Mouse (Mus musculus) liver, embryonic 16.5 days (tissue): ENCODE measurements around the gene Slc6a17. TPM values are rescaled to one million over a fixed set of nuclear protein-coding genes. Genes with fewer than 3 reads are reported as not detected.

Experiments used
- ATAC-seq: fragments of 200-750 bp; cut with Nextera tagmentation; 2 replicates; pipeline ENCODE4 v1.8.0; 2017; ENCODE audit warnings: low read depth, mild to moderate bottlenecking, moderate number of reproducible peaks, moderate library complexity
- H3K27ac ChIP-seq: fragments of 300-500 bp; sonication (generic); 2 replicates; pipeline ENCODE4 v1.5.1; 2014; ENCODE audit warnings: mild to moderate bottlenecking, low read length
- H3K27me3 ChIP-seq: fragments of 300-500 bp; sonication (generic); 2 replicates; pipeline ENCODE4 v1.6.1; 2014; ENCODE audit warnings: low read depth, low read length, mixed read lengths; ENCODE audit not compliant: control insufficient read depth, insufficient read depth
- H3K36me3 ChIP-seq: fragments of 300-500 bp; sonication (generic); 2 replicates; pipeline ENCODE4 v1.6.1; 2014; ENCODE audit warnings: mild to moderate bottlenecking; ENCODE audit not compliant: control insufficient read depth, insufficient read depth
- H3K4me1 ChIP-seq: fragments of 300-500 bp; sonication (generic); 2 replicates; pipeline ENCODE4 v1.6.1; 2014; ENCODE audit warnings: low read depth, low read length, mixed read lengths; ENCODE audit not compliant: control insufficient read depth
- H3K4me2 ChIP-seq: fragments of 300-500 bp; sonication (generic); 2 replicates; pipeline ENCODE4 v1.6.1; 2014; ENCODE audit warnings: low read depth, low read length, mixed read lengths
- H3K4me3 ChIP-seq: fragments of 300-500 bp; sonication (generic); 2 replicates; pipeline ENCODE4 v1.5.1; 2014; ENCODE audit warnings: low read depth, mild to moderate bottlenecking, low read length
- H3K9ac ChIP-seq: fragments of 300-500 bp; sonication (generic); 2 replicates; pipeline ENCODE4 v1.6.1; 2014; ENCODE audit warnings: low read depth, low read length
- H3K9me3 ChIP-seq: fragments of 300-500 bp; sonication (generic); replicated peaks from 2 replicates; pipeline ENCODE4 v1.6.1; 2016; ENCODE audit warnings: low read length; ENCODE audit not compliant: control insufficient read depth
- WGBS: fragments of 180-500 bp; shearing (Covaris S2); extraction: QIAGEN DNeasy Blood & Tissue Kit; methylation state at CpG from one replicate; pipeline ENCODE4 v1.1.7; 2014; ENCODE audit not compliant: insufficient replicate concordance; 5-methylcytosine and 5-hydroxymethylcytosine counted together
- polyA plus RNA-seq: library from polyadenylated mRNA; unstranded; fragments of >200 nt; fragmentation: Nextera tagmentation; extraction: Ambion mirVana; gene quantifications from 2 replicates; pipeline ENCODE4 v1.2.1, GENCODE M21; 2015

Slc6a17 gene
- 0.08 and 0.33 TPM in 2 replicates for polyA plus RNA-seq

GRCm38 (mm10) chr3:107517631-107518108 lies at the start of gene Slc6a17:
TSS of gene Slc6a17 (minus strand) at chr3:107518018.
- H3K4me2 ChIP-seq: peak within 1 kb of the TSS; percentile 42
- 1% methylated on average over 67 of the region's 68 CpGs for WGBS
- H3K4me3 ChIP-seq: peak within 1 kb of the TSS; percentile 29
- ATAC-seq: no peak
- no peaks in the 10 kb centered on the region for H3K36me3 ChIP-seq
- H3K27ac ChIP-seq: no peak within 1 kb of the TSS
- H3K27me3 ChIP-seq: peaks cover 35% of the 10 kb centered on the region
- no peak within 1 kb of the TSS for H3K9ac ChIP-seq
- no peaks in the 10 kb centered on the region for H3K9me3 ChIP-seq
- H3K4me1 ChIP-seq: no peaks in the 10 kb centered on the region

DNA sequence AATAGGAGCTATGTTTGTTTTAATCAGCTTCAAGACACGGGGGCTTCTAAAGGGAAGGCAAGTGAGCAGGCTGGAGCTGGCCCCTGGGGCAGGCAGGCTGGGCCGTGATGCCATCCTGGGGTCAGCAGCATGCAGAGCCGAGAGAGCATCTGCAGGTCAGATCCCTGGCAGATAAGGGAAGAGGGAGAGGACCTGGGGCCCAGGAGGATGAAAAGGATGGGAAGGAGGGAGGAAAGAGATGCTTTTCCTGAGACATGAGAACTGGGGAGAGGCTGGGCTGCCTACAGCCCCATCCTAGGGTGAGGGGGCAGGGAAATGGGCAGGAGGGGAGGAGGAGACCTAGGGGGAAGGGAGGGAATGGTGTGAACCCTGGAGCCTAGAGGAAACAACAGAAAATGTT lies 47.5 kb upstream of the Slc6a17 start:
- WGBS: 35% methylated on average over 3 of the region's 3 CpGs
- Histone ChIP-seq H3K4me3 (no peak overlapping the region), H3K27ac (no peak overlapping the region), H3K4me1 (no peaks in the 10 kb centered on the region), H3K36me3 (no peaks in the 10 kb centered on the region), H3K27me3 (no peaks in the 10 kb centered on the region; the same call in 1 of the 2 replicates), H3K9me3 (no peaks in the 10 kb centered on the region), H3K4me2 (no peak overlapping the region), H3K9ac (no peak overlapping the region)
- no peak for ATAC-seq

GRCm38 (mm10) chr3:107563880-107564279 lies 46.1 kb upstream of the Slc6a17 start:
- no peak overlapping the region for H3K9ac ChIP-seq
- no peak overlapping the region for H3K27ac ChIP-seq
- H3K9me3 ChIP-seq: no peaks in the 10 kb centered on the region
- no peaks in the 10 kb centered on the region for H3K36me3 ChIP-seq
- H3K4me2 ChIP-seq: no peak overlapping the region
- no peak for ATAC-seq
- no peak overlapping the region for H3K4me3 ChIP-seq
- H3K4me1 ChIP-seq: no peaks in the 10 kb centered on the region
- WGBS: 29% methylated on average over 4 of the region's 4 CpGs
- no peaks in the 10 kb centered on the region for H3K27me3 ChIP-seq

- Histone ChIP-seq H3K27ac (no peak overlapping the region), H3K9ac (no peak overlapping the region), H3K27me3 (no peaks in the 10 kb centered on the region), H3K4me2 (no peak overlapping the region), H3K4me1 (no peaks in the 10 kb centered on the region), H3K36me3 (no peaks in the 10 kb centered on the region), H3K4me3 (no peak overlapping the region), H3K9me3 (no peaks in the 10 kb centered on the region)
- 55% methylated on average over 4 of the region's 4 CpGs for WGBS
- ATAC-seq: no peak
Measured at GRCm38 (mm10) chr3:107562591-107562990, 44.8 kb upstream of the Slc6a17 start.

DNA sequence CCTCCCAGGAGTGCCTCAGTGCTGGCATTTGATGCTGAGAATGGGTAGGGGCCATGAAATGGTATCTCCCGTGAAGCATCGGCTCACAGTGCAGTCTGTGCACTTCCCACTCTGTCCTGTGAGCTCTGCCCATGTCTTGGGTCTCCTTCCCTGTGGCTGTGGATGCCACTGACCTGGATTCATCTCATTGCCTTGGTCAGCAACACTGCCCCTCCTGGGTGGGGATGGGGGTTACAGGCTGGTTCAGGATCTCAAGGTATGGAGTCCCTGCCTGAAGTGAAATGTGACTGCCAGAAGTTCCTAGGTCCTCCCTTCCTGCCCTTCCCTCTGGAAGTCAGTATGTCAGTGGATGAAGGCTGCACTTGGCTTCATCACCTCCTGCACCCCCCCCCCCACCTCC lies 44.3 kb upstream of the Slc6a17 start:
- Histone ChIP-seq H3K27ac (no peak overlapping the region), H3K9me3 (no peaks in the 10 kb centered on the region), H3K4me3 (no peak overlapping the region), H3K27me3 (no peaks in the 10 kb centered on the region), H3K9ac (no peak overlapping the region), H3K4me1 (no peaks in the 10 kb centered on the region), H3K4me2 (no peak overlapping the region), H3K36me3 (no peaks in the 10 kb centered on the region)
- ATAC-seq: no peak
- WGBS: 56% methylated on average over 2 of the region's 2 CpGs

GRCm38 (mm10) chr3:107559183-107559582 lies 41.4 kb upstream of the Slc6a17 start:
- no peaks in the 10 kb centered on the region for H3K36me3 ChIP-seq
- no peaks in the 10 kb centered on the region for H3K9me3 ChIP-seq
- H3K4me1 ChIP-seq: no peaks in the 10 kb centered on the region
- no peak overlapping the region for H3K4me2 ChIP-seq
- H3K27ac ChIP-seq: no peak overlapping the region
- H3K4me3 ChIP-seq: no peak overlapping the region
- no peak overlapping the region for H3K9ac ChIP-seq
- WGBS: 7% methylated on average over 3 of the region's 3 CpGs
- no peak for ATAC-seq
- no peaks in the 10 kb centered on the region for H3K27me3 ChIP-seq

DNA sequence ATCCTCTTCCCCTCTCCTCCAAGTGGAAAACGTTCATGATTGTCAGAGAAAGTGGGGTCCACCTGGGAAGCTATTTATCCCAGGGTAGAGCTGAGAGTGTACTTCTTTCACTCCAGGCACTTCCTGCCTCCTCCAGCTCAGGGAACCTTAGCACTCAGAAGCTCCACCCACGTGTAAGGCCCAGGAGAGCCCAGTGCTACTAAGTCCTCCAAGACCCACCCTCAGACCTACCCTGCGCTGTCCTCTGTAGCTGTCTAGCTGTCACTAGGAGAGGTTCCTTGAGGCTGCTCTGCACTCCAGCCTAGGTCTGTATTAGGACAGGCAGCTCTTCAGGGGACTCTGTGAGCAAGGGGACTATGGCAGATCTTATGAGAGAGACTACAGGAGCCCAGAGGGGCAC lies 40.9 kb upstream of the Slc6a17 start:
- Histone ChIP-seq H3K4me3 (no peak overlapping the region), H3K27ac (no peak overlapping the region), H3K27me3 (no peaks in the 10 kb centered on the region), H3K9ac (no peak overlapping the region), H3K4me1 (no peaks in the 10 kb centered on the region), H3K9me3 (no peaks in the 10 kb centered on the region), H3K4me2 (no peak overlapping the region), H3K36me3 (no peaks in the 10 kb centered on the region)
- 37% methylated on average over 3 of the region's 3 CpGs for WGBS
- no peak for ATAC-seq

- Histone ChIP-seq H3K4me2 (no peak within 1 kb of the TSS), H3K9ac (no peak within 1 kb of the TSS), H3K4me1 (no peaks in the 10 kb centered on the region), H3K36me3 (no peaks in the 10 kb centered on the region), H3K9me3 (no peaks in the 10 kb centered on the region), H3K27ac (no peak within 1 kb of the TSS), H3K4me3 (no peak within 1 kb of the TSS), H3K27me3 (no peaks in the 10 kb centered on the region)
- WGBS: 73% methylated on average over 2 of the region's 2 CpGs
- ATAC-seq: no peak
Measured at GRCm38 (mm10) chr3:107554842-107555241, 37.0 kb upstream of the Slc6a17 start, which contains the start of gene Ubl4b. TSS of gene Ubl4b (minus strand) at chr3:107555073.

DNA sequence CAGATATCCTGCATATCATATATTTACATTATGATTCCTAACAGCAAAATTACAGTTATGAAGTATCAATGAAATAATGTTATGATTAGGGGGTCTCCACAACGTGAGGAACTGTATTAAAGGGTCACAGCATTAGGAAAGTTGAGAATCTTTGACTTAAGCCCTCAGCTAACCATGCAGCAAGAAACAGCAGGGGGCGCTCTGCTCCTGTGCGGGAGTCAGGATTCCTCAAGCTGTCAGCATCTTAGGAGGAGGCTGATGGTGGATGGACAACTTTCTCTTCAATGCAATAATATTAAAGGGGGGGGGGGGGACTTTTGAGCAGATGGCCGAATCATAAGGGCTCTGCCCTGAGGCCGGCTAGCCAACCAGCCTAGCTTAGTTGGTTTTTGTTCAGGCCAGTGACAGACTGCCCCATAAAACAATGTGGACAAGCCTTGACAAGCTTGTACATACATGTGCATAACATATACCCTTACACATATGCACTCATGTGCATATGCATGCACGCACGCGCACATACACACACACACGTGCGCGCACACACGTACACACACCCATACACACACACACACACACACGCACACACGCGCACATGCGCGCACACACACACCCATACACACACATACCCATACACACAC lies 32.7 kb upstream of the Slc6a17 start:
- no peak for ATAC-seq
- 67% methylated on average over 17 of the region's 17 CpGs for WGBS

More for the DNA sequence above, 32.7 kb upstream of the Slc6a17 start:
- H3K27ac ChIP-seq: no peak overlapping the region
- no peak overlapping the region for H3K4me3 ChIP-seq
- H3K4me2 ChIP-seq: no peak overlapping the region
- no peaks in the 10 kb centered on the region for H3K9me3 ChIP-seq
- no peak overlapping the region for H3K9ac ChIP-seq
- H3K4me1 ChIP-seq: no peaks in the 10 kb centered on the region
- H3K36me3 ChIP-seq: no peaks in the 10 kb centered on the region
- H3K27me3 ChIP-seq: no peaks in the 10 kb centered on the region
